Mouse (Mus musculus): ENCODE data around the gene Dab1.

DNA sequence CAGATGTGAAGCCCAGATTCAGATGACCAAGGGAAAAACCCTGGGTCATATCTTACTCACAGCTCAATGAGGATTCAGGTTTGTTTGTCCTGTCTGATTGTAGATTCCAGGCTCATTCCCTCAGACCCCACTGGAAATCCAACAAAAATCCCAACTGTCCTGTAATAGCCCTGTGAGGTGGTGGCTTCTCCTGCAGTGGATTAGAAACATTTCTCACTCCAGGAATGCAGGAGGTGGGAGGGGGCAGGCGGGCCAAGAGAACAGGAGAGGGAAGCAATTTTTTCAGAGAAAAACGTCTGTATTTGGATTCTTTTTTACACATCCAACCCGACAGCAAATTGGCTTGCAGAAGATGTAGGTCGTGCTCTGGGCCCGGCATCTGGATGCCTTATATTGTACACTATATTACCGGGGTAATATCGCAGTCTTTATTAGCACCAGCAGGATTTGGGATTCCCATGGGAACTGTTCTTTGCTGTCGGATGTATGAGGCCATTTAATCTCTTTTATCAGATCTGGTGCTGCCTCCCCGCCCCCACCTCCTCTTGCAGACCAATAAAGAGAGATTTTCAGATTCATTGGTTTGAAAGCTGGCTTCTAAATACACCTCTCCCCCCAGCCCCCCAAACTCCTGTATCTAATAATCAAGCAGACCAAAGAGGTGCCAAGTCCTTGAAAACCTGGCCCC is 29.2 kb downstream of the Dab1 start:
- TF ChIP-seq CTCF (IDR thresholded peaks at IDR 0.05; ENCODE audit: borderline replicate concordance, insufficient read depth, low read depth, low read length) (no peak), POLR2A (IDR thresholded peaks at IDR 0.05; ENCODE audit: borderline replicate concordance, insufficient read depth, low read length) (no peak)
